ENCODE assay signal across 22 mouse cellular contexts in genomic region chr11:117642181-117642580, GRCm38 (mm10). TPM values are rescaled to one million over a fixed set of nuclear protein-coding genes. Genes with fewer than 3 reads are reported as not detected.
DNase-seq lines count a peak whose midpoint lies in the region; ATAC-seq and TF ChIP-seq lines count a peak whose summit lies in the region.
"Had no signal": no experiment of that assay in that cellular context is flagged by ENCODE, and none has a peak within 500 bp of the region (broad histone marks: within the 10 kb centered on the region; RNA-seq: fewer than 3 reads in every experiment).

No protein-coding gene starts in this region.

- no peak for TF ChIP-seq EP300 in stomach, postnatal 0 days (optimal IDR thresholded peaks at IDR 0.05)

- H3K36me3 ChIP-seq in kidney, postnatal 0 days (ENCODE audit: insufficient read depth, low read length): no peaks in the 10 kb centered on the region
- no peaks in the 10 kb centered on the region for H3K36me3 ChIP-seq in stomach, postnatal 0 days (ENCODE audit: control insufficient read depth, insufficient read depth, low read length)
- H3K36me3 ChIP-seq: forebrain, embryonic 10.5 days; limb, embryonic 10.5 days; liver, embryonic 12.5 days; stomach, embryonic 15.5 days had no signal

- no peak overlapping the region for H3K4me3 ChIP-seq in kidney, postnatal 0 days (replicated peaks; ENCODE audit: low read depth, low read length)
- H3K4me3 ChIP-seq in stomach, postnatal 0 days (ENCODE audit: low read depth, low read length): no peak overlapping the region
- H3K4me3 ChIP-seq: forebrain, embryonic 10.5 days; left cerebral cortex, adult 2 months; limb, embryonic 10.5 days; liver, embryonic 12.5 days; stomach, embryonic 15.5 days had no signal

- no peaks in the 10 kb centered on the region for H3K27me3 ChIP-seq in kidney, postnatal 0 days (ENCODE audit: insufficient read depth, low read length)
- H3K27me3 ChIP-seq in stomach, postnatal 0 days (ENCODE audit: control insufficient read depth, insufficient read depth, low read length): no peaks in the 10 kb centered on the region
- H3K27me3 ChIP-seq: stomach, embryonic 15.5 days had no signal

- DNase-seq in gastrocnemius, postnatal 14 days: peak; percentile 43
- DNase-seq in gastrocnemius, adult 8-10 months (ENCODE audit: low spot score in 2 of 2): no peak
- no peak for DNase-seq in kidney, postnatal 0 days (ENCODE audit: low spot score)
- no peak for DNase-seq in kidney, adult 9 months
- peak; percentile 43 for DNase-seq in lung, postnatal 10 days
- DNase-seq in lung, postnatal 36 days: no peak
- no peak for DNase-seq in stomach, postnatal 0 days (ENCODE audit: low spot score)
- DNase-seq: adrenal gland, postnatal 10 days; cerebellum, adult 11 months; gastrocnemius, postnatal 10 days; heart, postnatal 14 days; kidney, postnatal 36 days had no signal

- 90% methylated on average over 2 of the region's 2 CpGs for WGBS in kidney, postnatal 0 days
- 90% methylated on average over 2 of the region's 2 CpGs for WGBS in stomach, postnatal 0 days

- no peak overlapping the region for H3K9ac ChIP-seq in kidney, postnatal 0 days (ENCODE audit: low read depth, low read length)
- H3K9ac ChIP-seq in stomach, postnatal 0 days (ENCODE audit: low read length): no peak overlapping the region
- H3K9ac ChIP-seq: liver, embryonic 12.5 days; stomach, embryonic 15.5 days had no signal

- no peak overlapping the region for H3K4me2 ChIP-seq in kidney, postnatal 0 days (ENCODE audit: low read length)
- H3K4me2 ChIP-seq in stomach, postnatal 0 days (replicated peaks; ENCODE audit: low read depth): no peak overlapping the region
- H3K4me2 ChIP-seq: heart, embryonic 11.5 days; liver, embryonic 12.5 days; stomach, embryonic 15.5 days had no signal

- ATAC-seq in kidney, postnatal 0 days (replicated peaks; ENCODE audit: low FRiP score, low read depth): no peak
- ATAC-seq in stomach, postnatal 0 days (ENCODE audit: low FRiP score, low TSS enrichment): no peak
- ATAC-seq: hindbrain, embryonic 16.5 days; intestine, postnatal 0 days; liver, embryonic 12.5 days; midbrain, embryonic 16.5 days; Patski had no signal

- no peak overlapping the region for H3K27ac ChIP-seq in kidney, postnatal 0 days
- no peak overlapping the region for H3K27ac ChIP-seq in stomach, postnatal 0 days (replicated peaks)
- H3K27ac ChIP-seq: forebrain, embryonic 10.5 days; left cerebral cortex, adult 2 months; limb, embryonic 10.5 days; liver, embryonic 12.5 days; stomach, embryonic 15.5 days had no signal

- TF ChIP-seq CTCF in kidney, postnatal 0 days (IDR thresholded peaks at IDR 0.05; ENCODE audit: low read depth): peak; percentile 28; the same call in 1 of the 2 replicates
- peak; percentile 49 for TF ChIP-seq CTCF in stomach, postnatal 0 days (IDR thresholded peaks at IDR 0.05; ENCODE audit: low read depth)

- no peaks in the 10 kb centered on the region for H3K9me3 ChIP-seq in kidney, postnatal 0 days (replicated peaks; ENCODE audit: low read length)
- no peaks in the 10 kb centered on the region for H3K9me3 ChIP-seq in stomach, postnatal 0 days (ENCODE audit: control insufficient read depth, low read length)
- H3K9me3 ChIP-seq: forebrain, embryonic 10.5 days; limb, embryonic 10.5 days; liver, embryonic 12.5 days; stomach, embryonic 15.5 days had no signal

- intact Hi-C loops in gastrocnemius, postnatal 14 days (cut with DNase I; ENCODE audit: low total_unique reads): no loop called here

- no peaks in the 10 kb centered on the region for H3K4me1 ChIP-seq in kidney, postnatal 0 days (replicated peaks; ENCODE audit: insufficient read depth, low read length)
- no peaks in the 10 kb centered on the region for H3K4me1 ChIP-seq in stomach, postnatal 0 days (replicated peaks; ENCODE audit: control insufficient read depth, insufficient read depth)
- H3K4me1 ChIP-seq: liver, embryonic 12.5 days; stomach, embryonic 15.5 days had no signal

RNA-seq across cellular contexts. Expression of gene Tnrc6c, which starts 11.9 kb away (rescaled TPM):
- 10 to 100 TPM; 16.5 to 18.1 TPM for total RNA-seq in gastrocnemius, postnatal 14 days (2021)
- total RNA-seq in gastrocnemius, adult 8-10 months (2022): 10 to 100 TPM; 17.0 to 20.8 (median 18.6) TPM
- 8.7 and 8.8 TPM in 2 replicates for polyA plus RNA-seq in kidney, postnatal 0 days (2015; fragmentation: Nextera tagmentation; extraction: Ambion mirVana)
- 6.0 and 6.1 TPM in 2 replicates for polyA plus RNA-seq in stomach, postnatal 0 days (2015; fragmentation: Nextera tagmentation; extraction: Ambion mirVana)

Comparison
In these comparisons a context has a peak if more than half of its experiments do, and no peak if none do; other contexts are left out.
1. DNase-seq: peak in gastrocnemius, postnatal 14 days (single experiment) and lung, postnatal 10 days (single experiment); none in gastrocnemius, adult 8-10 months (0 of 2), kidney, postnatal 0 days (single experiment), kidney, adult 9 months (single experiment), lung, postnatal 36 days (single experiment) and stomach, postnatal 0 days (single experiment).